Mouse (Mus musculus) stomach, embryonic 14.5 days (tissue): ENCODE results near the gene Gm49358. TPM values are rescaled to one million over a fixed set of nuclear protein-coding genes. Genes with fewer than 3 reads are reported as not detected.

Experiments
- ATAC-seq: fragments of 200-750 bp; cut with Nextera tagmentation; 2 replicates; pipeline ENCODE4 v1.8.0; 2017; ENCODE audit warnings: low read depth, moderate TSS enrichment; ENCODE audit not compliant: insufficient number of reproducible peaks, insufficient read depth, low FRiP score
- H3K27ac ChIP-seq: fragments of 300-500 bp; sonication (generic); 2 replicates; pipeline ENCODE4 v1.5.1; 2014; ENCODE audit warnings: mild to moderate bottlenecking, low read length, moderate library complexity, mixed read lengths
- H3K27me3 ChIP-seq: fragments of 300-500 bp; sonication (generic); 2 replicates; pipeline ENCODE4 v1.6.1; 2014; ENCODE audit warnings: low read length, control low read depth, mixed read lengths; ENCODE audit not compliant: control insufficient read depth, insufficient read depth
- H3K36me3 ChIP-seq: fragments of 300-500 bp; sonication (generic); 2 replicates; pipeline ENCODE4 v1.6.1; 2014; ENCODE audit warnings: mild to moderate bottlenecking, control low read depth, low read length, moderate library complexity, mixed read lengths; ENCODE audit not compliant: control insufficient read depth, insufficient read depth
- H3K4me1 ChIP-seq: fragments of 300-500 bp; sonication (generic); 2 replicates; pipeline ENCODE4 v1.6.1; 2014; ENCODE audit warnings: low read length, control low read depth, mixed read lengths; ENCODE audit not compliant: control insufficient read depth, insufficient read depth
- H3K4me2 ChIP-seq: fragments of 300-500 bp; sonication (generic); replicated peaks from 2 replicates; pipeline ENCODE4 v1.6.1; 2014; ENCODE audit warnings: low read depth, low read length, control low read depth
- H3K4me3 ChIP-seq: fragments of 300-500 bp; sonication (generic); 2 replicates; pipeline ENCODE4 v1.5.1; 2014; ENCODE audit warnings: low read depth, low read length, control low read depth
- H3K9ac ChIP-seq: fragments of 300-500 bp; sonication (generic); replicated peaks from 2 replicates; pipeline ENCODE4 v1.6.1; 2014; ENCODE audit warnings: low read depth, mild to moderate bottlenecking, control low read depth, low read length, moderate library complexity, mixed read lengths
- H3K9me3 ChIP-seq: fragments of 300-500 bp; sonication (generic); 2 replicates; pipeline ENCODE4 v1.6.1; 2016; ENCODE audit warnings: low read depth, low read length, control low read depth; ENCODE audit not compliant: control insufficient read depth
- WGBS: fragments of 180-500 bp; shearing (Covaris S2); extraction: QIAGEN DNeasy Blood & Tissue Kit; methylation state at CpG from one replicate; pipeline ENCODE4 v1.1.7; 2014; 5-methylcytosine and 5-hydroxymethylcytosine counted together
- polyA plus RNA-seq: library from polyadenylated mRNA; unstranded; fragments of >200 nt; fragmentation: Nextera tagmentation; extraction: Ambion mirVana; gene quantifications from 2 replicates; pipeline ENCODE4 v1.2.1, GENCODE M21; 2014

Gene Gm49358
- polyA plus RNA-seq, 1 experiment from 2014 or later = not detected

DNA sequence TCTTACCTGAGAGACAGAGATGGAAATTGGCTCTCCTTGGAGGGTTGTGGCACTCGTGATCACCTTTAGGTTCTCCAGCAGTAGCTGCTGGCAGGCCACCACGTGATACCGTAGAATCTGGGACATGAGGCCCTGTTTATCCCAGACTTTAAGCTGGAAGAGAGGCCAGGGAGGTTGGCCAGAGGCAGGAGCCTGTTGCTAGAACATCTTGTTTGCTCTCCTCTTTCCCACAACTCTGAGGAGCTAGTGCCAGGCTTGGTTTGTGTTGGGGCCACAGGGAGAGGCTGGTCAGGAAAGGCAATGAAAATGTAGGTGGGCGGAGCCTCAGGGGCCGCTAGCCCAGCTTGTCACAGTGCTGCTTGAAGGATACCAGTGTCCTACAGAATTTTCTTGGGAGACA, 108.8 kb downstream of the Gm49358 start:
- H3K4me3 ChIP-seq = no peak overlapping the region
- no peak overlapping the region for H3K4me2 ChIP-seq
- no peaks in the 10 kb centered on the region for H3K9me3 ChIP-seq
- H3K27ac ChIP-seq = no peak overlapping the region
- no peaks in the 10 kb centered on the region for H3K27me3 ChIP-seq
- no peak for ATAC-seq
- H3K4me1 ChIP-seq = no peaks in the 10 kb centered on the region
- H3K9ac ChIP-seq = no peak overlapping the region
- 66% methylated on average over 5 of the region's 5 CpGs for WGBS
- H3K36me3 ChIP-seq = no peaks in the 10 kb centered on the region

DNA sequence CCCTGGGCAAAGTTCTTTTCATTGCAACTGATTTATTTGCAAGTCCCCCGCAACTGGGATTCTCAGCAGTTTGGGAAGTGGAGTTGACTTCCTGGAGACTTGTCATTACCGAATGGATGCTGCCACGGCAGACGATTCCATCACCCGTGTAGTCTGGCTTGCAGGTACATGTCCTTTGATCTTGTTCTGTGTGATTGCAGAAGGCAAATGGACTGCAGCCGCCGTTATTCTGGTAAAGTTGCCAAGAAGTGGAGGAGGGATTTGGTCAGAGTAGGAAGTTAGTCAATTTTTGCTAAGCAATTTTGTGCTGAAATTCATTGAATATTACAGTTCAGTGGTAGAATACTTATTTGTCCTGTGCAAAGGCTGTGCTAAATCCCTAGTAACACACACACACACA, 114.9 kb downstream of the Gm49358 start:
- Histone ChIP-seq H3K27me3 (no peaks in the 10 kb centered on the region), H3K4me2 (no peak overlapping the region), H3K36me3 (no peaks in the 10 kb centered on the region), H3K9me3 (no peaks in the 10 kb centered on the region), H3K9ac (no peak overlapping the region), H3K4me1 (no peaks in the 10 kb centered on the region), H3K27ac (no peak overlapping the region), H3K4me3 (no peak overlapping the region)
- WGBS = 83% methylated on average over 7 of the region's 7 CpGs
- ATAC-seq = no peak

DNA sequence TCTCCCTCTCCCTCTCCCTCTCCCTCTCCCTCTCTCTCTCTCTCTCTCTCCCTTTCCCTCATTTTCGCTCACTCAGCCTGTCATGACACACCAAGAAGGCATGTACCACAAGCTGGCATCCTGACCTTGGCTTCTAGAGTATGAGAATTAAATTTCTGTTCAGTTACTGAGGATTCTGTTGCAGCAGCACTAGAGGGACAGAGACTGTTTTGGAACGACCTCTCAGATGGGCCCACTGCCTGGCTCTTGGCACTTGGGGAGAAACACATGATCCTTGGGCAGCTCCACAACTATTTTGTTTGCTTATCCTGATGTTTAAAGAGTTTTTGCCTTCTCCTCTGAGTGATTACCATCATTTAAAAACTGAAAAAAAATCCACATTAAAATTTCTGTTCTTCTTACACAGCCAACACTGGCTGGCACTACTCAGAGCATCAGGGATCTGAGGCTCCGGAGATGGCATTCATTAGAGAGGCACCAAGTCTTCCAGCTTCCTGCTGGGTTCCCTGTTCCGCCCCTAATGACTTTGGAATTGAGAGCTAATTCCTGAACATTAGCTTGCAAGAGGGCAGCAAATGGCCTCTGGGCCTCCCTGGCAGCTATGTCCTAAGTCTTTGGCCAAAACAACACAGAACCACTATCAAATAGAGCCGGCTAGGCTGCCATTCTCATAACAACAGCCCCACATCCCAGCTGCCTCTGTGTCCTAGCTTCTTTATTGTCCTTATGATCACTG, 116.5 kb downstream of the Gm49358 start:
- 66% methylated on average over 5 of the region's 5 CpGs for WGBS

DNA sequence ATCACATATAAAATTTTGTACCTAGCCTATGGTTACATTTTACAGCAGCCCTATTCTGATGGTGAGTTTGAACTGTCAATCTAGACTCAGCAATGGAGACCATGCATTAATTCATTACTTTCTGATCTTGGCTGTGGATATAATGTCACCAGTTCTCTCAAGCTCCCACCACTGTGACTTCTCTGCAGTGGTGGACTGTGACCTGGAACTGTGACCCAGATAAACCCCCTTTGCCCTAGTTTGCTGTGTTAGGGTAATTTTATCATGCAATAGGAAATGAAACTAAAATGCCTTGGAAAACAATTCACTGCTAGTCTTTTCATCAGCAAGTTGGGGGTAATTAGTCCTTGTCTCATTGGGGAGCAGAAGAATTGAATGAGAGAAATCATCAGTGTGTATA, 117.7 kb downstream of the Gm49358 start:
- no peaks in the 10 kb centered on the region for H3K36me3 ChIP-seq
- H3K27me3 ChIP-seq = no peaks in the 10 kb centered on the region
- H3K4me1 ChIP-seq = no peaks in the 10 kb centered on the region
- no peak overlapping the region for H3K4me2 ChIP-seq
- H3K9ac ChIP-seq = no peak overlapping the region
- ATAC-seq = no peak
- H3K27ac ChIP-seq = no peak overlapping the region
- no peak overlapping the region for H3K4me3 ChIP-seq
- no peaks in the 10 kb centered on the region for H3K9me3 ChIP-seq

More for the DNA sequence above, 116.5 kb downstream of the Gm49358 start:
- Histone ChIP-seq H3K27ac (no peak overlapping the region), H3K4me2 (no peak overlapping the region), H3K36me3 (no peaks in the 10 kb centered on the region), H3K27me3 (no peaks in the 10 kb centered on the region), H3K9ac (no peak overlapping the region), H3K4me3 (no peak overlapping the region), H3K4me1 (no peaks in the 10 kb centered on the region), H3K9me3 (no peaks in the 10 kb centered on the region)
- no peak for ATAC-seq

Other genes starting within 250 kb of the Gm49358 start
- gene Hsp90b1, start 58.5 kb upstream of the Gm49358 start, polyA plus RNA-seq = 437 and 516 TPM in 2 replicates
- 1.7 and 1.8 TPM in 2 replicates for gene Ttc41, start 58.2 kb upstream of the Gm49358 start, polyA plus RNA-seq
- 2.1 and 2.2 TPM in 2 replicates for gene Nt5dc3, start 15.0 kb downstream of the Gm49358 start, polyA plus RNA-seq
- gene Stab2, start 244.1 kb downstream of the Gm49358 start, polyA plus RNA-seq = 0.74 and 1.1 TPM in 2 replicates